Mouse (Mus musculus) testis, postnatal 10 days (tissue): ENCODE results near the gene Rabep2.
"Not testable (repeated sequence)": the region's sequence is repeated elsewhere in the genome, so short reads cannot be mapped to it uniquely, and the experiment has no call there.

Source experiments
- DNase-seq: peaks from one replicate; pipeline ENCODE4 v3.0.0; 2021; ENCODE audit warnings: low spot score

Gene Rabep2

GRCm38 (mm10) chr7:126464121-126464520, 35.6 kb downstream of the Rabep2 start:
- peak; percentile 64 for DNase-seq

- peak; percentile 70 for DNase-seq
Measured at GRCm38 (mm10) chr7:126464836-126465235, 36.3 kb downstream of the Rabep2 start.

GRCm38 (mm10) chr7:126465246-126466030, 36.9 kb downstream of the Rabep2 start:
- peak; percentile 70 for DNase-seq

- no peak for DNase-seq
Measured at GRCm38 (mm10) chr7:126466116-126466515, 37.6 kb downstream of the Rabep2 start.

GRCm38 (mm10) chr7:126466707-126467106, 38.1 kb downstream of the Rabep2 start:
- DNase-seq = no peak

- peak; percentile 70 for DNase-seq
Measured at GRCm38 (mm10) chr7:126467271-126467670, 38.7 kb downstream of the Rabep2 start.

GRCm38 (mm10) chr7:126467834-126468627, 39.5 kb downstream of the Rabep2 start:
- no peak for DNase-seq

- no peak for DNase-seq
Measured at GRCm38 (mm10) chr7:126470077-126470476, 41.5 kb downstream of the Rabep2 start.

- DNase-seq = no peak
Measured at GRCm38 (mm10) chr7:126471361-126471760, 42.8 kb downstream of the Rabep2 start.

GRCm38 (mm10) chr7:126471853-126472252, 43.3 kb downstream of the Rabep2 start:
- DNase-seq = no peak

GRCm38 (mm10) chr7:126472306-126472705, 43.7 kb downstream of the Rabep2 start:
- peak; percentile 45 for DNase-seq

GRCm38 (mm10) chr7:126472713-126473112, 44.2 kb downstream of the Rabep2 start:
- peak; percentile 46 for DNase-seq

- DNase-seq = peak; percentile 38
Measured at GRCm38 (mm10) chr7:126473470-126474086, 45.0 kb downstream of the Rabep2 start.

GRCm38 (mm10) chr7:126474486-126474955, 46.0 kb downstream of the Rabep2 start:
- peak; percentile 63 for DNase-seq

- peak; percentile 88 for DNase-seq
Measured at GRCm38 (mm10) chr7:126474993-126475581, 46.5 kb downstream of the Rabep2 start, which contains the start of gene Sh2b1. Gene Sh2b1 (minus strand): TSS chr7:126475424.

- DNase-seq = no peak
Measured at GRCm38 (mm10) chr7:126481699-126482098, 53.1 kb downstream of the Rabep2 start.

- DNase-seq = peak; percentile 87
Measured at GRCm38 (mm10) chr7:126482392-126482871, 53.9 kb downstream of the Rabep2 start.

- DNase-seq = peak; percentile 91
Measured at GRCm38 (mm10) chr7:126487052-126487483, 58.5 kb downstream of the Rabep2 start, which contains the start of gene Tufm. Gene Tufm (plus strand): TSS chr7:126487361.

- DNase-seq = not testable (repeated sequence)
Measured at GRCm38 (mm10) chr7:126487617-126488385, 59.2 kb downstream of the Rabep2 start.

GRCm38 (mm10) chr7:126491005-126491404, 62.4 kb downstream of the Rabep2 start:
- DNase-seq = no peak

GRCm38 (mm10) chr7:126491973-126492372, 63.4 kb downstream of the Rabep2 start:
- DNase-seq = no peak
